Mouse (Mus musculus): Measurements from ENCODE around the gene Vwa1.
A peak's percentile ranks its signal among the peaks of the same experiment; 100 is the strongest.

The Vwa1 gene

GRCm38 (mm10) chr4:155780895-155781294 is 6.4 kb upstream of the Vwa1 start:
- no peak for DNase-seq (ENCODE audit: low read depth, low spot score)

DNA sequence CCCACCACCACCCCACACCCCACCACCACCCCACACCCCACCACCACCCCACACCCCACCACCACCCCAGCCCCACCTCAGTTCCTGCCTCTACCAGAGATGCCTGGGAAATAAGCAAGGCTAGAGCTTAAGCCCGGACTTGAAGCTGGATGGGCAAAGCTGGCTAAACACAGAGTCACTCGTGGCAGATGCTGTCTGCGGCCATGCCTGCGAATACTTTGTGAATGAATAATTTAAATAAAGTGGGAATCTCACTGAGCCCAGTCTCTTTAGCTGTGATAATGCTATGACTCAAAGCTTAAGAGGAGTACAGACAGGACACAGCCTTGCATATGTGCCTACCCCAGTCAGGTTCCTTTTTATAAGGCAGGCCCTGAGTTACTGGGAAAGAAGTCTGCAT is 5.0 kb upstream of the Vwa1 start:
- DNase-seq (ENCODE audit: low read depth, low spot score), result no peak

DNA sequence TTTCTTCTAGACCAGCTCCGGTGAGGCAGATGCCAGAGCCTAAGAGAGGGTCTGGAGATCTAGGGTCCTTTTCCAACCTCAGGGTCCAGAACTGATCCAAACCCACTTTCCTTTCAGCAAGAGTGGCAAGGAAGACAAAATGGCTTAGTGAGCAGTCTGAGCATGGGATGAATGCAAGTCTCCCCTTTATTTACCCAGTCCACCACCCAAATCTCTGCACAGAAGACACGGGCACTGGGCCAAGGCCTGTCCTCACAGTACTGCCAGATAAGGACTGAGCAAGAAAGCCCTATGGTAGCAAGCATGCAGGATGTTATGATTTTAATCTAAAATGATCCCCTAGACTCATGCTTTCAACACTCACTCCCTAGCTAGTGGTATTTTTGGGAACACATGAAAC is 3.3 kb upstream of the Vwa1 start:
- no peak for DNase-seq (ENCODE audit: low read depth, low spot score)

DNA sequence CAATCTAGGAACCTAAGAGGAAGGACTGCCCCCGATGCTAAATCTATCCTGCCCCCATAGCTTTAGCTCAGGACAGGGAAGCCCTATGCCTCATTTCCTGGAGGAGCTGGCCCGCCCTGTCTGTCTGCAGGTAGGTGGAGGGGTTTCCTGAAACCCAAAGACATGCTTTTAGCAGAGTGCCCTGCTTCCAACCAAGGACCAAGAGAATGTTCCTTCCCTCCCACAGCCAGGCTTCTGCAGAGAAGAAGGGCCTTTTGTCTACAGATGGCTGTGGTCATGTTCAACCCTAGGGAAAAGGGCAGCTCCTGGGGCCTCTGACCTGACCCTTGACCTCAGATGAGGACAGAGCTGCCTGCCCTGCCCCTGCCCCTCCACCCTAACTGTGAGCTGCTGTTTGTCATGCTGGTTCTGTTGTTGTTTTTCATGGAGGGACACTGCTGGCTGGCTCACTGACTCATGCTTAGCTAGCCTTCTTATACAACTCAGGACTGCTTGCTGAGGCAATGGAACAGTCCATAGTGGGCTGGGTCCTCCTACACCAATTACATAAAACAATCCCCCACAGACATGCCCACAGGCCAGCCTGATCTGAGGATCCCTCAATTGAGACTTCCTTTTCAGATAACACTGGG is 2.3 kb upstream of the Vwa1 start:
- DNase-seq (ENCODE audit: low read depth, low spot score), result no peak

DNA sequence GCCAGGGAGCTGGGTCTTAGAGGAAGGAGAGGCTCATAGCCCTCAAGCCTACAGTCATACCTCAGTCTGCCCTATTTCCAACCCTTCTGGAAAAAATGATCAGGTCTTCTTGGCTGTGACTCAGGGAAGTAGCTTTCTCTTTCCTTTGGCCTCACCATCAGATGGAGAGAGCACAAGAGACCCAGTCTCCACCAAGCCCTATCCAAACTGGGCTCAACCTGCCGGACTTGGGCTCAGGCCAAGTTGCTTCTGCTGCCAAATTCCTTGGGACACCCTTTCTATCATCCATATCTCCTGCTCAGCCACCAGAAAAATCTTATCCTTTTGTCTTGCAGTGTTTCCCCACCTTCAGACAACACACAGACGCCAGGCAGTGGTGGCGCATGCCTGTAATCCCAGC is 1.4 kb upstream of the Vwa1 start:
- DNase-seq (ENCODE audit: low read depth, low spot score), result no peak

DNA sequence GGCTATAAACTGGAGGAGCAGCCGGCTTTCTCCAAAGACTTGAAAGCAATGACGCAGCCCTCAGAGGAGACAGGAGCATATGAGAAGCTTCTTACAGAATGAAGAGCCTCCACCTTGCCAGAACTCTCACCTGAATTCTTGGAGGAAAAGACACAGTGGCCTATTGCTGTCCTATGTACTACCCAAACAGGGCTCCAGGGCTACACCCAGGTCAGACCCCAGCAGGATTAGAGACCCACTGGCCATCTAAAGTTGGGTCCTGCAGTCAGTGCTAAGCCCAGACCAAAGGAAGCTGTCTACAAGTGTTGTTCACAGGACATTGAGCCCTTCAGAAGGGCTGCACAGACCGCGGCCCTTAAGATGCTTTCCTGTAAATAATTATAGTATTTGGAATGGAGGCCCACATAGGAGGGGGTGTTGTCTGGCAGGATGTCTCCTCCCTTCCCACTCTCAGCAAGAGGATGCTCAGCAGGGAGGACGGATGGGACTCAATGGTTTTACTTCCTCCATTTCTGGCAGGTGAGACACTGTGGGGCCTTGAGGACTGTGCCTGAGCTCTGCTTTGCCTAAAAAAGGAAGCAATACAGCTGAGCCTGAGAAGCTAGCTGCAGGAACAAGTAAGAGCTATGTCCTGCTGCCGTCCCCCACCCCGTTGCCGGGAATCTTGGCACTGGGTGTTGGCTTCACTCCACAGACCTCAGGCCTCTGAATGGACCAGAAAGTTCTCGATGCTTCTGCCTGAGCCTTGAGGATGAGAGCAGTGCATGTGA is 658 bp upstream of the Vwa1 start:
- DNase-seq (ENCODE audit: low read depth, low spot score), result no peak

DNA sequence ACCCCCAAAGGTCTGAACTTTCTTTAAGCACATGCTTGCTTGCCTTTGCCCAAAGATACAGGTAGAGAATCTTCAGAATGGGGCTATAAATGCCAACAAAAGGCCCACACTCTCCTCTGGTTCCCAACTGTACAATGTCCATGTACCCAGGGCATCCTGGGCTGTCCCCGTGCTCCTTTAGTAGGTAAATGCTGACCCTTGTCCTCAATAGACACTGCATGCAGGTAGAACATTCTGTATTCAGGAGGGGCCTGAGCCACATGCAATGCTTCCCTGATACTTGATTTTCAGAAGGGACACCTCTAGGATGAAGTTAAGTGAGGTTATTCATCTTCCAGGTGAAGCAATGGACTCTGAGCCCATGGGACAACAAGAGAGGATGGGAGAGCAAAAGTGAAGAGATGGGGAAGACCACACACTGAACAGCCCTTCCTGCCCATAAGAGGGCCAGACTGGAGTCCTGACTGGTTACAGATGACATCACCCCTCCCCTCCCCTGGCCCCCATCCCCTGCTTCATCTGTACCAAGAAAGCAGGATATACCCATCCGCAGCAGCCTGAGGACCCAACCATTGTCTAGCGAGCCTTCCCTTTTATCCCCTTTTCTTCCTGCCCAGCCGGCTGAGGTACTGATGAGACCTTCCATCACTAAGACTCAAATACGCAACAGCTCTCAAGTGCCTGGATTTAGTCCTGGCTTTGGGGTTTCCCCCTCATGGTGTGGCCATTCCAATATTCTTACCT is 991 bp downstream of the Vwa1 start:
- no peak for DNase-seq (ENCODE audit: low read depth, low spot score)

DNA sequence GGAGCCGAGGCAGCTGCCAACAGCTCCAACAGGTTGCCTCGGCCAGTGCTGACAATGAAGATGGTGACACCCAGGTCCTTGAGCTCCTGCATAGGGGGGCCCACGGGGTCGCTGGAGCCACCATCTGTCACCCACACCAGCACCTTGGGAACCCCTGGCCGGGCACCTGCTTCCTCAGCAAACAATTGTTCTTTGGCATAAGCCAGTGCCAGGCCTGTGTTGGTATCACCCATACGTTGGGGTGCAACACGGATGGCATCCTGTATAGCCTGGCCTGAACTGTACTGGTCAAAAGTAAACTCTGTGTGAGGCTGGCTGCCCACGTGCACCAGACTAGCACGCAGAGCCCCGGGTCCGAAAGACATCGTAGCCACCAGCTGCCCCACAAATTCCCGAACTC is 1.7 kb downstream of the Vwa1 start:
- DNase-seq (ENCODE audit: low read depth, low spot score), result no peak

- no peak for DNase-seq (ENCODE audit: low read depth, low spot score)
Observed at GRCm38 (mm10) chr4:155771706-155772105, 2.8 kb downstream of the Vwa1 start.

- DNase-seq (ENCODE audit: low read depth, low spot score), result no peak
Observed at GRCm38 (mm10) chr4:155770626-155771025, 3.9 kb downstream of the Vwa1 start.

DNA sequence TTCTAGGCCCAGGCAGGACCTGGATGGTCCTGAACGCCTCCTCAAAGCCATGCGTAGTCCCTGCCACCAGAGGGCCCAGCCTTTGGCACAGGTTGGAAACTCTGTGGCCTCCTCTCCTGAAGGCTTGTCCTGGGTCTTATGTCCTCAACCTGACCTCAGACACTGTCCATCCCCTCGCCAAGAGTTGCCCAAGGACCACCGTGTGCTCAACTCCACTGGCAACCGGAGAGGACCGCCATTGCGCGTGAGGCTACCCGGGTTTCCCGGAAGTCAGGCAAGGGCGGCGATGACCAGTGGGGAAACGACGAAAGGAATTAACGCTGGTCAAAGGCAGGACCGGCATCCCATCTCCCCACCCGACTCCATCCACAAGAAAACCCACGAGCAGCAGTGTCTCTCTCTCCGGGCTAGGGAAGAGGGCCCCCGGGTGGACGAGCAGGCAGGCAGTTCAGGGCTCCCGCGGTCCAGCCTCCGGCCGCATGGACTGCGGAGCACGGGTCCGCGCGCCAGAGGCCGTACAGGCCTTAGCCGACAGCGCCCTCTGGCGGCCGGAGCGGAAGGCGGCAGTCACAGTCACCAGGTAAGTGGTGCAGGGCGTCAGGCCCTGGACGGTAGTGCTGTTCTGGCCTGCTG is 4.5 kb downstream of the Vwa1 start:
- DNase-seq (ENCODE audit: low read depth, low spot score), result no peak

GRCm38 (mm10) chr4:155769496-155769879 is 5.0 kb downstream of the Vwa1 start:
- DNase-seq (ENCODE audit: low read depth, low spot score), result no peak

GRCm38 (mm10) chr4:155762357-155762756 is 12.1 kb downstream of the Vwa1 start:
- no peak for DNase-seq (ENCODE audit: low read depth, low spot score)

DNA sequence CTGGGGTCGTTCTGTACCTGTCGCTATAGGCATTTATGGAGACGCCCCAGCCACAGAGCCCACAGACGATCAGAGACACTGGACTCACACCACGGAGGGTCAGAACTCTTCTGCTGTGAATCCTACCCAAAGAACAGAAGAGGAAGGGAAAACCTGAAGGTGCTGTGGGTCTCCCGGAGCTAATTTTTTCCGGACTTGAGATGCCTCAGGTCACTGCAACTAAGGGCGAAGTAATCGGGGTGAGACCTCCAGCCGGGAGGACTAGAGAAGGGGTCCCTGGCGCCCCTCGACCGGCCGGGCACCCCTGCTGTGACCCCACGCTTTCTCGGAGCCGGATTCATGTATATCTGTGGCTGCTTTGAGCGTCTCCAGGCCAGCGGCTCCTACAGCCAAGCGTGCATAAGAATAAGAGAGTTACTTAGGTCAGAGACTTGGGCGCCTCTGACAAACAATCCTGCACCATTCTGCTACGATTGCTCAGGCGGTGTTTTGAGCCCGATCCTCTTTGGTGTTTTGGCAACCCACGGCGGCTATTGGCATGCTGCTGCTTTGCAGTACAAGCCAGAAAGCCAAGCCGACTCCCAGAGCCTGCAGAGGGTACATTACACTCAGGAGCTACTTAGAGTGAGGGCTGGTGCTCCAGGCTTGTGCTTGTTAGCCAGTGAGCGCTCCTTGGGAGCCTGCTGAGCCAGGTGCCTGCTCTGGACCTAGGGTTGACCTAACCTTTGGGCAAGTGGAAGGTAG is 13.0 kb downstream of the Vwa1 start:
- no peak for DNase-seq (ENCODE audit: low read depth, low spot score)

GRCm38 (mm10) chr4:155760613-155761355 is 13.7 kb downstream of the Vwa1 start, which contains the start of gene Atad3a:
Atad3a (minus strand) TSS chr4:155761093.
- DNase-seq (ENCODE audit: low read depth, low spot score), result peak; percentile 85

DNA sequence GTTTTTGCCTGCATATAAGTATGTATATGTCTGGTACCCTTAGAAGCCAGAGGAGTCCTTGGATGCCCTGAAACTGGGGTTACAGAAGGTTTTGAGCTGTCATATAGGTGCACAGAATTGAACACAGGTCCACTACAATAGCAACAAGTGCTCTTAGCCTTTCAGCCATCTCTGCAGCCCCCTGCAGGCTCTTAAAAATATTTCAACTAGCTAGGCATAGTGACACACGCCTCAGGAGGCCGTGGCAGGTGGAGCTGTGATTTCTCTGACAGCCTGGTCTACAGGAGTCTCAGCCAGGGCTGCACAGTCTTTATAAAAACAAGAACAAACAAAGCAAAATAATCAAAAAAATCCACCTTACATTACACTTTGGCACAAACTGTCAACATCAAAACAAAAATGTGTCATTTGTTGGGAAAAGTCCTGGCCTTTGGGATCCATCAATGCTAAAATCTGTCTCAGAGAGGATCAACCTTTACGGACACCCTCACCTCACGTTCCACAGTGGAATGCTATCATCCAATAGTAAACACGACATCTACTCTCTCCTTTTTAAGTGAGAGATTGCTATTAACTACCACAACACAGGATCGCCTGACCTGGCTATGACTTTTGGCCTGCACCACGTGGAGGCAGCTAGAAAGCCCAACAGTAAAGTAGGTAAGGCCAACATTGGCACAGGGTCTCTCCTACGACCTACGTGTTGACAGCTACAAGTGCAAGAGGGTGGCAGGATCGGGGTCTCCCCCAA is 14.5 kb downstream of the Vwa1 start:
- no peak for DNase-seq (ENCODE audit: low read depth, low spot score)

- no peak for DNase-seq (ENCODE audit: low read depth, low spot score)
Observed at GRCm38 (mm10) chr4:155757011-155757410, 17.5 kb downstream of the Vwa1 start.

DNA sequence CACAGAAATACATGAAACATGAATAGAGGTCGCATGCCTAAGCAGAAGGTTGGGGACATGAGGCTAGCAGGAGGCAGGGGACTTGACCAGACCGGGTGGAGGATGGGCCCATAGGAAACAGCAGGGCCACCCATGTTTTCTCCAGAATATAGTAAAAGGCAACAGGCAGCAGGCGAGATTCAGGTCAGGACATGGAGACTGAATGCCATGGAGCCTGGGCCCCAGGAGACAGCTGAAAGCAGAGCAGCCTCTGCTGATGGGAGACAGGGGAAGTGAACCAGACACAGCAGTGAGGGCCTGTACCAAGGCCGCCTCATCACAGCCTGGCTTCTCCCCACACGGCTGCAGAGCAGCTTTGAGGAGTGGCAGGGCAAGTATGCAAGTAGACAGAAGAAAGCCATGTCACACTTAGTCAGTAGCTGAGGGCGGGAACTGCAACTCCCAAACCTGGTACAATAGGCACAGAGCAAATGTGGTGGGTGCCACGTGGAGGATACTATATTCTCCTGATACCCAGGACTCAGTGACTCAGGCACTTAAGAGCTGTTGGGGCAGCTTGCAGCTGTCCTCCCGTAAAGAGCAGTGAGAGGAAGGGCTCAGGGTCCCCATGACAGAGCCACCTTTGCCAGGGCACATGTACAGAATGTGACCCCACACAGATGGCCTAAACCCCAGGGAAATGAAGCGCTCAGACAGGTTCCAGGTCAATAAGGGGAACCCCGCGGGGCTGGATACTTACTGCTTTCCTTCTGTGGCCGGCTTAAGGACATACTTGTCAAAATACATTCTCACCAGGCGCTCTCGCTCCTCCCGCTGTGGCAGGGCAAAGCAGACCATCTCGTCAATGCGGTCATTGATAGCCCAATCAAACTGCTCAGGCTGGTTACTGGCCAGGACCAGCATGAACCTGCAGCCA is 27.7 kb downstream of the Vwa1 start:
- DNase-seq (ENCODE audit: low read depth, low spot score), result no peak

GRCm38 (mm10) chr4:155746036-155746548 is 28.4 kb downstream of the Vwa1 start:
- DNase-seq (ENCODE audit: low read depth, low spot score), result no peak
